Mouse (Mus musculus) liver, embryonic 15.5 days (tissue): ENCODE data around the gene Rap2a. TPM values are rescaled to one million over a fixed set of nuclear protein-coding genes. Genes with fewer than 3 reads are reported as not detected.

Source experiments
- ATAC-seq: fragments of 200-750 bp; cut with Nextera tagmentation; 2 replicates; pipeline ENCODE4 v1.8.0; 2017; ENCODE audit warnings: moderate number of reproducible peaks, mild to moderate bottlenecking, moderate library complexity; ENCODE audit not compliant: insufficient read depth
- H3K27ac ChIP-seq: fragments of 300-500 bp; sonication (generic); replicated peaks from 2 replicates; pipeline ENCODE4 v1.5.1; 2015; ENCODE audit warnings: mild to moderate bottlenecking, inconsistent platforms
- H3K27me3 ChIP-seq: fragments of 300-500 bp; sonication (generic); 2 replicates; pipeline ENCODE4 v1.6.1; 2015; ENCODE audit warnings: mild to moderate bottlenecking, inconsistent platforms
- H3K36me3 ChIP-seq: fragments of 300-500 bp; sonication (generic); replicated peaks from 2 replicates; pipeline ENCODE4 v1.6.1; 2015; ENCODE audit warnings: moderate library complexity, mild to moderate bottlenecking, inconsistent platforms
- H3K4me1 ChIP-seq: fragments of 300-500 bp; sonication (generic); replicated peaks from 2 replicates; pipeline ENCODE4 v1.6.1; 2015; ENCODE audit warnings: inconsistent platforms
- H3K4me2 ChIP-seq: fragments of 300-500 bp; sonication (generic); 2 replicates; pipeline ENCODE4 v1.6.1; 2015; ENCODE audit warnings: moderate library complexity, mild to moderate bottlenecking, inconsistent platforms
- H3K4me3 ChIP-seq: fragments of 300-500 bp; sonication (generic); replicated peaks from 2 replicates; pipeline ENCODE4 v1.5.1; 2015; ENCODE audit warnings: mild to moderate bottlenecking, inconsistent platforms
- H3K9ac ChIP-seq: fragments of 300-500 bp; sonication (generic); 2 replicates; pipeline ENCODE4 v1.6.1; 2015; ENCODE audit warnings: moderate library complexity, mild to moderate bottlenecking, inconsistent platforms
- H3K9me3 ChIP-seq: fragments of 300-500 bp; sonication (generic); replicated peaks from 2 replicates; pipeline ENCODE4 v1.6.1; 2016; ENCODE audit warnings: inconsistent platforms
- WGBS: fragments of 180-500 bp; shearing (Covaris S2); methylation state at CpG from one replicate; pipeline ENCODE4 v1.1.7; 2015; ENCODE audit warnings: mixed read lengths; ENCODE audit not compliant: insufficient replicate concordance; 5-methylcytosine and 5-hydroxymethylcytosine counted together
- polyA plus RNA-seq: library from polyadenylated mRNA; unstranded; fragments of >200 nt; fragmentation: Nextera tagmentation; extraction: Ambion mirVana; gene quantifications from 2 replicates; pipeline ENCODE4 v1.2.1, GENCODE M21; 2015

The Rap2a gene
- polyA plus RNA-seq, 1 experiment from 2014 or later, result 2.5 TPM

DNA sequence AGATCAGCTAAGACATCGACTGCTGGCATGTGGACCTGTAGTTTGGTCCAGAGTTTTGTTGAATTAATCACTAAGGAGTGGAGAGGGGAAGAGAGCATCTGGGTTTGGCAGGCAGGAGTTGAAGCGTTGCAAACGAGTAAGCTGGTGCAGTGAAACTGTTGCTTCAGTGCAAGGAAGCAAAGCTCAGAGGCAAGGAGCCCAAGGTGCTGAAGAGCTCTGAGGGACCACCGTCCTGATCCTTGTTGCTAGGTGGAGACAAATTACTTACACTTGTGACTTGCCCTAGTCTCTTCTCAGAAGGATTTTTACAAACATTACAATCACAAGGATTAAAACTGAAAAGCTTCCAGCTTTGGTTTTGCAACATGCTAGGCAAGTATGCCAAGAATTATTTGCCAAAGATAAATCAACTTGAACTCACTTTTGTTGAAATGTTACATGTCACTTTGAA lies 36.6 kb downstream of the Rap2a start:
- Histone ChIP-seq H3K9ac (no peak overlapping the region), H3K4me3 (no peak overlapping the region), H3K4me2 (no peak overlapping the region), H3K27me3 (no peaks in the 10 kb centered on the region), H3K4me1 (no peaks in the 10 kb centered on the region), H3K36me3 (no peaks in the 10 kb centered on the region), H3K9me3 (no peaks in the 10 kb centered on the region), H3K27ac (no peak overlapping the region)
- ATAC-seq, result no peak
- 45% methylated on average over 4 of the region's 4 CpGs for WGBS

- no peak overlapping the region for H3K9ac ChIP-seq
- no peaks in the 10 kb centered on the region for H3K9me3 ChIP-seq
- H3K36me3 ChIP-seq, result no peaks in the 10 kb centered on the region
- 43% methylated on average over 1 of the region's 1 CpGs for WGBS
- H3K4me1 ChIP-seq, result no peaks in the 10 kb centered on the region
- H3K4me2 ChIP-seq, result no peak overlapping the region
- ATAC-seq, result no peak
- no peaks in the 10 kb centered on the region for H3K27me3 ChIP-seq
- H3K27ac ChIP-seq, result no peak overlapping the region
- no peak overlapping the region for H3K4me3 ChIP-seq
These were observed 37.1 kb downstream of the Rap2a start for GRCm38 (mm10) chr14:120515376-120515775.

- WGBS, result 64% methylated on average over 5 of the region's 5 CpGs
- 0 out of 2 replicates have a peak, but pooled peaks cover 2% of the 10 kb centered on the region for H3K4me1 ChIP-seq
- H3K27ac ChIP-seq, result no peak overlapping the region
- no peak overlapping the region for H3K9ac ChIP-seq
- ATAC-seq, result no peak
- H3K27me3 ChIP-seq, result no peaks in the 10 kb centered on the region
- no peaks in the 10 kb centered on the region for H3K36me3 ChIP-seq
- H3K4me2 ChIP-seq, result no peak overlapping the region
- H3K9me3 ChIP-seq, result no peaks in the 10 kb centered on the region
- H3K4me3 ChIP-seq, result no peak overlapping the region
These were observed 40.5 kb downstream of the Rap2a start for GRCm38 (mm10) chr14:120518706-120519105.

DNA sequence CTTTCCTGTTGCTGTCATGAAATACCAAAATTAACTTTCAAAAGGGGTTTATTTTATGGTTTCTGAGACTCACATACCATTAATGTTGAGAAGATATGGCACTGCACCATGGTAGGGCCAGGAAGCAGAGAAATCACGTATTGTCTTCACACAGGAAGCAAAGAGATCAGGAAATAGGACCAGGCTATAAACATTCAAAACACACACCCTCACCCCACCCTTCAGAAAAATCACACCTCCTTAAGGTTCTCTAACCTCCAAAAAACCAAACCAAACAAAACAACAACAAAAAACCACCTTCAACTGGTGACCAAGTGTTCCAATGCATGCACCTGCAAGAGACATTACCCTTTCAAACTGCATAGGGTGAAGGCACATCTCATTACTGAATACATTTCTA lies 41.7 kb downstream of the Rap2a start:
- 41% methylated on average over 1 of the region's 1 CpGs for WGBS
- Histone ChIP-seq H3K4me3 (no peak overlapping the region), H3K36me3 (no peaks in the 10 kb centered on the region), H3K9me3 (no peaks in the 10 kb centered on the region), H3K4me2 (no peak overlapping the region), H3K27me3 (no peaks in the 10 kb centered on the region), H3K27ac (no peak overlapping the region), H3K4me1 (0 out of 2 replicates have a peak, but pooled peaks cover 2% of the 10 kb centered on the region), H3K9ac (no peak overlapping the region)
- ATAC-seq, result no peak

GRCm38 (mm10) chr14:120520843-120521242 lies 42.6 kb downstream of the Rap2a start:
- ATAC-seq, result no peak
- H3K27ac ChIP-seq, result no peak overlapping the region

DNA sequence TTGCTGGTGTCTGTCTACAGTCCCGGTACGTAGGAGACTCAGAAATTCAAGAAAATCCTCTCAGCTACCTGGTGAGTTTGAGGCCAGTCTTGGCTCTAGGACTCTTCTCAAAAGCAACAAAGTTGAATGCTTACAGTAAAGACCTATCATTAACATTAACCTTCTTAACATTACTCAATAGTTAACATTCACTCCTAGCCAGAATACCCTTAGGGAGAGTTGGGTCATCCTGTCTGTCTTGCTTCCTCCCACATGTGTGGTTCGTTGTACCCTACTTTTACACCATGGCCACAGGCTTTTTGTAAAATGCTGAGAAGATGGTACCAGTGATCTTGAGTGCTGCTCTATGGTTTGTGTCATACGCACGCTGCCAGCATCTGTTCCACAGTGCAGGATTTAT lies 45.1 kb downstream of the Rap2a start:
- ATAC-seq, result no peak
- H3K4me2 ChIP-seq, result no peak overlapping the region
- no peak overlapping the region for H3K27ac ChIP-seq
- H3K36me3 ChIP-seq, result no peaks in the 10 kb centered on the region
- H3K9me3 ChIP-seq, result no peaks in the 10 kb centered on the region
- no peak overlapping the region for H3K4me3 ChIP-seq
- no peaks in the 10 kb centered on the region for H3K27me3 ChIP-seq
- H3K9ac ChIP-seq, result no peak overlapping the region
- WGBS, result 71% methylated on average over 5 of the region's 5 CpGs
- H3K4me1 ChIP-seq, result 0 out of 2 replicates have a peak, but pooled peaks cover 2% of the 10 kb centered on the region

More at GRCm38 (mm10) chr14:120520843-120521242, 42.6 kb downstream of the Rap2a start:
- no peaks in the 10 kb centered on the region for H3K36me3 ChIP-seq
- no peak overlapping the region for H3K9ac ChIP-seq
- H3K4me2 ChIP-seq, result no peak overlapping the region
- no peak overlapping the region for H3K4me3 ChIP-seq
- whole genome bisulfite sequencing, result 17% methylated on average over 3 of the region's 3 CpGs
- H3K27me3 ChIP-seq, result no peaks in the 10 kb centered on the region
- no peaks in the 10 kb centered on the region for H3K9me3 ChIP-seq
- 0 out of 2 replicates have a peak, but pooled peaks cover 2% of the 10 kb centered on the region for H3K4me1 ChIP-seq

DNA sequence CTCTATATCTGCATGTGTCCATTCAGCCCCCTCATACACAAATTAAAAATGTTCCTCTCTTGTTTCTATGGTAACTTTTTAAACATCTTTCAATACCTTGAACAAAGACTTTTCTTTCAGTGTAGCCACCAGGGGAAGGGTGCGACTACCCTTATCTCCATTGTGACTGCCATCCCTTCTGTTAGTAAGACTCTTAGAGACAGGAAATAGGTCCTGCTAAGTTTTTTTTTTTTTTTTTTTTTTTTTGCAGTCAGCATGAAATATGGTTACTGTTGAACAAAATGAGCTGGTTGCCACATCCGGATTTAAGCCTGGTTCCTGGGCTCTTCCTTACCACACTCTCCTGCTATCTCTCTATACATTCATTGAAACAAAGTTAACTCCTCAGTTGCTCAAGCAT lies 47.4 kb downstream of the Rap2a start:
- whole genome bisulfite sequencing, result 19% methylated on average over 2 of the region's 2 CpGs
- H3K9ac ChIP-seq, result no peak overlapping the region
- H3K27me3 ChIP-seq, result no peaks in the 10 kb centered on the region
- no peaks in the 10 kb centered on the region for H3K36me3 ChIP-seq
- H3K4me1 ChIP-seq, result 0 out of 2 replicates have a peak, but pooled peaks cover 2% of the 10 kb centered on the region
- H3K27ac ChIP-seq, result no peak overlapping the region
- H3K4me2 ChIP-seq, result no peak overlapping the region
- H3K9me3 ChIP-seq, result no peaks in the 10 kb centered on the region
- H3K4me3 ChIP-seq, result no peak overlapping the region
- ATAC-seq, result no peak

GRCm38 (mm10) chr14:120533301-120533700 lies 55.1 kb downstream of the Rap2a start:
- Histone ChIP-seq H3K9me3 (no peaks in the 10 kb centered on the region), H3K4me3 (no peak overlapping the region), H3K36me3 (no peaks in the 10 kb centered on the region), H3K4me1 (no peaks in the 10 kb centered on the region), H3K27me3 (no peaks in the 10 kb centered on the region), H3K27ac (no peak overlapping the region), H3K4me2 (no peak overlapping the region), H3K9ac (no peak overlapping the region)
- 65% methylated on average over 3 of the region's 3 CpGs for WGBS
- no peak for ATAC-seq

GRCm38 (mm10) chr14:120534841-120535271 lies 56.6 kb downstream of the Rap2a start:
- H3K27ac ChIP-seq, result no peak overlapping the region
- H3K9ac ChIP-seq, result no peak overlapping the region
- no peak overlapping the region for H3K4me3 ChIP-seq
- H3K9me3 ChIP-seq, result no peaks in the 10 kb centered on the region
- no peaks in the 10 kb centered on the region for H3K36me3 ChIP-seq
- no peak overlapping the region for H3K4me2 ChIP-seq
- no peaks in the 10 kb centered on the region for H3K4me1 ChIP-seq
- ATAC-seq, result no peak
- no peaks in the 10 kb centered on the region for H3K27me3 ChIP-seq
- WGBS, result 36% methylated on average over 3 of the region's 3 CpGs

- 33% methylated on average over 4 of the region's 4 CpGs for WGBS
- Histone ChIP-seq H3K27ac (no peak overlapping the region), H3K9me3 (no peaks in the 10 kb centered on the region), H3K4me2 (no peak overlapping the region), H3K4me1 (no peaks in the 10 kb centered on the region), H3K9ac (no peak overlapping the region), H3K4me3 (no peak overlapping the region), H3K27me3 (no peaks in the 10 kb centered on the region), H3K36me3 (no peaks in the 10 kb centered on the region)
- no peak for ATAC-seq
These were observed 57.2 kb downstream of the Rap2a start for GRCm38 (mm10) chr14:120535446-120535845.

DNA sequence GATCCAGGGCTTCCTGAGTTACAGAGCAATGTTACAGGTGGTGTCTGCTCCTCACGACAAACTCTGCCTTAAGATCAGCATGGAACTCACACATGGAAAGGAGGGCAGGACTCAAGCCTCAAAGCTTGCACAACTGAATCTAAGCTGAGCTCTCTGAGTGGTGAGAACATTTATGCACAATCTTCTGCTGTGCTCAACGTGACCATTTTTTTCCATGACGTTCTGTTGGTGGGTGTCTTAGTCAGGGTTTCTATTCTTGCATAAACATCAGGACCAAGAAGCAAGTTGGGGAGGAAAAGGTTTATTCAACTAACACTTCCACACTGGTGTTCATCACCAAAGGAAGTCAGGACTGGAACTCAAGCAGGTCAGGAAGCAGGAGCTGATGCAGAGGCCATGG lies 57.7 kb downstream of the Rap2a start:
- WGBS, result 48% methylated on average over 3 of the region's 3 CpGs
- ATAC-seq, result no peak

DNA sequence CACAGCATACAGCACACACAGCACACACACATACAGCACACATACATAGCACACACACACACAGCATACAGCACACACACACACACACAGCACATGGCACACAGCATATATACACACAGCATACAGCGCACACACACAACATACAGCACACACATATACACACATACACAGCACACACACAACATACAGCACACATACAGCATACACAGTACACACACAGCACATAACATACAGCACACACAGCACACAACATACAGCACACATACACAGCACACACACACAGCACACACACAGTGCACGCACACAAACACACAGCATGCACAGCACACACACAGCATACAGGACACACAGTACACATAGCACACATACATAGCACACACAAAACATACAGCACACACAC lies 60.9 kb downstream of the Rap2a start:
- no peak overlapping the region for H3K27ac ChIP-seq
- no peak for ATAC-seq
- 63% methylated on average over 2 of the region's 2 CpGs for WGBS

More for the DNA sequence above, 57.7 kb downstream of the Rap2a start:
- no peaks in the 10 kb centered on the region for H3K36me3 ChIP-seq
- H3K9ac ChIP-seq, result no peak overlapping the region
- no peak overlapping the region for H3K4me3 ChIP-seq
- H3K9me3 ChIP-seq, result no peaks in the 10 kb centered on the region
- no peaks in the 10 kb centered on the region for H3K27me3 ChIP-seq
- H3K4me1 ChIP-seq, result no peaks in the 10 kb centered on the region
- no peak overlapping the region for H3K27ac ChIP-seq
- H3K4me2 ChIP-seq, result no peak overlapping the region

More for the DNA sequence above, 60.9 kb downstream of the Rap2a start:
- Histone ChIP-seq H3K27me3 (no peaks in the 10 kb centered on the region), H3K9ac (no peak overlapping the region), H3K4me3 (no peak overlapping the region), H3K4me1 (no peaks in the 10 kb centered on the region), H3K9me3 (no peaks in the 10 kb centered on the region), H3K36me3 (no peaks in the 10 kb centered on the region), H3K4me2 (no peak overlapping the region)
